Mouse (Mus musculus): ENCODE data around the gene Pigk.
"Not testable (repeated sequence)": the region's sequence is repeated elsewhere in the genome, so short reads cannot be mapped to it uniquely, and the experiment has no call there.

Gene Pigk

DNA sequence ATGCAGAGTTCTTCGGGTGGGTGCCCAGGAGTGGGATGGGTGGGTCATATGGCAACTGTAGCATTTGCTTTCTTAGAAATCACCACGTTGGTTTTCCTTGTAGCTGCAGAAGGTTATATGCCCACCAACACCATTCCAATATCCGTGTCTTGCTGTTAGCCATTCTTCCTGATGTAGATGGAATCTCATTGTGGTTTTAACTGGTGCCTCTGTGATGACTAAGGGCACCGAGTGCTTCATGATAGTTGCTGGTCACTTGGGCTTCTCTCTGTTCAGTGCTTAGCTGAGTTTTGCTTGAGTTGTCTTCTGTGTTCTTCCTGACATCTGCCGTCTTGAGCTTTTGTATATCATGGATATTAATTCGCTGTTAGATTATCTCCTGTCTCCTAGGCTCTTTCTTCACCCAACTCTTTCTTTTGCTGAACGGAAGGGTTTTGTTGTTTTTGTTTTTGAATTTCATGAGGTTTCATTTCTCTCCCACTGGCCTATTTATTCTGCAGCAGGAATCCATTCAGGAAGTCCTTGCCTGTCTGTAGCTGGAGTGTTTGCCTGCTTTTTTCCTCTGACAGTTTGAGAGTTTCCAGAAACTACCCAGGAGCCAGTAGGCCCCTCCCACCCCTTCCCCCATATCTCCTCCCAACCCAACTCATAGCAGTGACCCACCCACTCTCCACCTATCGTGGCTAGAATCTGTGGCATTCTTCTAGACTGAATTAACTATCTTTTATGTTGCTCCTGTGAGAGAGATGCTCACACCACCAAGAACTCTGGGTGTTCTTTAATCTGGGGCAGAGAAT lies 50.8 kb downstream of the Pigk start:
- no peak for DNase-seq (ENCODE audit: low read depth, low spot score)

DNA sequence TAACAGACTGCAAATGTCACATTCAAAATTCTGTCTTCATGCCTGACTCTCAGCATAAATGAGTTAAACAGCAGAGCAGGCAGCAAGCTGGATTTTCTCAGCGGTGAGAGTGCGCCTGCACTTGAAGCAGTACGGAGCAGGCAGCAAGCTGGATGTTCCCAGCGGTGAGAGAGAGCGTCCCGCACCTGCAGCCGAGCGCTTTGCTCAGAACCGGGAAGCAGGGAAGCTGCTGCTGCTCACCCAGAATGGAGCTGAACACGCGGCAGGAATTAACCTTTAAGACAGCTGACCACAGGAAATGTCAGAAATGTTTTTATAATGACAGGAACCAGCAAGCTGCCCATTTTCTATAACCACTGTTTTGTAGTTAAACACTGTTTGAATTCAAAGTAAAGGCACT lies 53.6 kb downstream of the Pigk start:
- DNase-seq (ENCODE audit: low read depth, low spot score) = no peak

GRCm38 (mm10) chr3:152770056-152770455 lies 56.2 kb downstream of the Pigk start:
- no peak for DNase-seq (ENCODE audit: low read depth, low spot score)

- DNase-seq (ENCODE audit: low read depth, low spot score) = no peak
Measured at GRCm38 (mm10) chr3:152776363-152776762, 62.5 kb downstream of the Pigk start.

GRCm38 (mm10) chr3:152776872-152777540 lies 63.1 kb downstream of the Pigk start:
- no peak for DNase-seq (ENCODE audit: low read depth, low spot score)

- DNase-seq (ENCODE audit: low read depth, low spot score) = no peak
Measured at GRCm38 (mm10) chr3:152779819-152780218, 65.9 kb downstream of the Pigk start.

- peak; percentile 68 for DNase-seq (ENCODE audit: low read depth, low spot score)
Measured at GRCm38 (mm10) chr3:152783792-152784191, 69.9 kb downstream of the Pigk start.

DNA sequence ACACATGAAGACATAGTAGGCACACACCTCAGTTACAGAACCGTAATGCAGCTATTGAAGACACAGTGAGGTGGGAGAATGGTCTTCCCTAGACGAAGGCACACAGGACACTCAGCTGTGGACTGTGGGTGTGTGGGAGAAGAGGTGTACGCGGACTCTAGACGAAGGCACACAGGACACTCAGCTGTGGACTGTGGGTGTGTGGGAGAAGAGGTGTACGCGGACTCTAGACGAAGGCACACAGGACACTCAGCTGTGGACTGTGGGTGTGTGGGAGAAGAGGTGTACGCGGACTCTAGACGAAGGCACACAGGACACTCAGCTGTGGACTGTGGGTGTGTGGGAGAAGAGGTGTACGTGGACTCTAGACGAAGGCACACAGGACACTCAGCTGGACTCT lies 70.5 kb downstream of the Pigk start:
- not testable (repeated sequence) for DNase-seq (ENCODE audit: low read depth, low spot score)

- not testable (repeated sequence) for DNase-seq (ENCODE audit: low read depth, low spot score)
Measured at GRCm38 (mm10) chr3:152788301-152788953, 74.5 kb downstream of the Pigk start.

- DNase-seq (ENCODE audit: low read depth, low spot score) = peak; percentile 26
Measured at GRCm38 (mm10) chr3:152792601-152793000, 78.7 kb downstream of the Pigk start.

DNA sequence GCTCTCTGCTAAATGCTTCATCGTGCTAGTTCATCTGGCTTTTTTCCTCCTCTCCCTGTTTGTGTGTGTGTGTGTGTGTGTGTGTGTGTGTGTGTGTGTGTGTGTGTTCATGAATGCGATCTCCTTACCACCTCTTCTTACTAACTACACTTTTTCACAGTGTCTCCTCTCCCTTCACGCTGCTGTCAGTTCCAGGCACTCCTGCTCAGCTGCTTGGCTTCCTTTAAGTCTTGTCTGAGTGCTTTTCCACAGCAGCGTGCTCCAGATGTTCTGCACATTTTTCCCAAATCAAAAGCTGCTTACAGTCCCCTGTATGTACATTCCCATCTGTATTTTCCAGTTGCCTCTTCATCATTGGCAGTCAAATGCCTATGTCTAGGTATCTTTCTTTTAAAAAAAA lies 79.1 kb downstream of the Pigk start:
- no peak for DNase-seq (ENCODE audit: low read depth, low spot score)

DNA sequence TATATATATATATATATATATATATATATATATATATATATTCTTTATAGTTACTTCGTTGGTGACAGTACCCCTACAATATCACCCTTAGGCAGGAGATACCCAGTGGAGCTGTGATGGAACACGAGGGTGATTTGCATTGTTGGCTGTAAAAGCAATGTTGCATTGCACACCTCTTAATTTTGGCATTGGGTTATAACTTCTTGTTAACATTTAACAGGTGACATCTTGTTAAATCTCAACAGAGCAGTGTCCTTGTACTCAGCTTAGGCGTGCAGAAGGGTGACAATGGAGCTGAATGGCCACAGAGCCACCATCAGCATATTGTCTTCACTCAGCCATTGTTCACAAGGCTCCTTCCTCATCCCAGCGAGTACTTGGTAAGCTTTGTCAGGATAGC lies 82.3 kb downstream of the Pigk start:
- no peak for DNase-seq (ENCODE audit: low read depth, low spot score)

DNA sequence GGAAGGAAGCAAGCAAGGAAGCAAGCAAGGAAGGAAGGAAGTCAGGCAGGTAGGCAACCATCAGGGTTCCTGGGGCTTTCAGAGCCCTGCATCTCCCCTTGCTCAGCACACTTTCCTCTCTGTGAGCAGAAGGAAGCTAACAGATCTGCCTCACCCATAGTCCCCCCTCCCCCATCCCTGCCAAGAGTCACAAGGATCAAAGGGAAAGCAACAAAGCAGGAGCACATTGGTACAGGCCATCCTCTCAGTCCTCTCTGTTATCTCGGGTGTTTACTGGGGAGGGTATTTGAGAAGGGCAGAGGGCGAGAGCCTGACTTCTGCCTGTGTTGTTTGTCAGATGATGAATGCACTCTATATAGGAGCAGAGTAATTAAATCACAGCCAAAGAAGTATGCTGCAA lies 83.5 kb downstream of the Pigk start:
- no peak for DNase-seq (ENCODE audit: low read depth, low spot score)

DNA sequence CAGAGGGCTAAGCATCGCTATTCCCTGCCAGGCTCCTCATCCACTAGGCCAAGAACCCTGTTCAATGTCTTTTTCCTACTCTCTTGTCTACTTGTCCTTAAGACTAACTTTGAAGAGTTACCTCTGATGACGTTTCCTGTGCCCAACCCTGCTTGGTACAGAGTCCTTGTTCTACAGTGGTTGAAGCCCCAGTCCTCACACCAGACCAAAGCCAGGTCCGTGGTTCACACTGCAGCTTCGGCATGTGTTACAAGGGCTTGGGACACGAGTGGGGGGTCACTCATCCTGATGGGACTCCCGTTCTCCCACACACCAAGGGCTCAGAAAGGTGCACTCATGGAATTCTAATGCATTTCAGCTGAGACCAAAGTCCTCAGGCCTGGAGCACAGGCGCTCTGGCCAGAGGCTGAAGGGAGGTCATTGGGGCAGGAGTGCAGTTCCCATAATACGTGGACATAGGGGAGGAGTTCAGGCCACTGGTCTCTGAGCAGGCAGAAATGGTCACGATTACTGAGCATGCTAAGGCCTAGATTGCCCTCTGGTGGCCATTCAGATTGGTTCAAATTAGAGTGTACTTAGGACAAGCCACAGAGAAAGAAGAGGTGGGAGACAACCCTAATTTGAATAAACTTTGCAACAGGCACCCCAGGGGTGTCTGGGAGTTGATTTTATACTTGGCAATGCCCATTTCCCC lies 86.0 kb downstream of the Pigk start:
- DNase-seq (ENCODE audit: low read depth, low spot score) = peak; percentile 32

DNA sequence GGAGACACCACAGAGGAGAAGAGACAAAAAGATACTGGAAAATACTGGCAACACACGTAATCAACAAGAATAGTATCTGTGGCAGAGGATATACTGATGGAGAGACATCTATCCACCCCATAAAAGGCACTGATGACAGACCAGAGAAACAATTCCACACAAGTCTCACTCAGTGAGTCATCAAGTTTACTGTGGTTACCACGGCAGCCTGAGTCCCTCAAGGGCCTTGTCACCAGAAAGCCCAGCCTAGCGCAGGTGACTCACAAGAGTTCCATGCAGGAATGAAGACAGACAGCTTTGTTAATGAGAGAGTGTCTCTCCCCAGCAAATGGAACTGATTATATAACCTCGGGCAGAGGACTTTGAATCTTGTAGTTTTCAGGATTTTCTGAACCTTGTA lies 100.0 kb downstream of the Pigk start:
- no peak for DNase-seq (ENCODE audit: low read depth, low spot score)

DNA sequence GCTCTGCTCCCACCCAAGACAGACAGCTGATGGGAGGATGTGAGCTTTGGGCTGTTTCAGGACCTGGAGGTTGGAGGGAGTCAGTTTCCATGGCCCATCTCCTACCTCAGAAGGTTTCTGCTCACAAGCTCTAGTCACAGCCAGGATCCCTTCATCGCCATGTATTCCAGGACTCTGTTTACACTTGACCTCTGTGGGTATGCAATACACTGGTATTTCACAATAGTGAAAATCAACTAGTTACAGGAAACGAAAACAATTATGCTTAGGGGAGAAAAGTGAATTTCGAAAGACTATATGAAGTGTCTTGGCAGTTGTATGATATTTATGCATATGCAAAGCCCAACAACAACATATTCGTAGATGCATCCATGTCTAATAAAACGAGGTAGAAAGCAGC lies 101.2 kb downstream of the Pigk start:
- no peak for DNase-seq (ENCODE audit: low read depth, low spot score)

GRCm38 (mm10) chr3:152820406-152820805 lies 106.5 kb downstream of the Pigk start:
- no peak for DNase-seq (ENCODE audit: low read depth, low spot score)

DNA sequence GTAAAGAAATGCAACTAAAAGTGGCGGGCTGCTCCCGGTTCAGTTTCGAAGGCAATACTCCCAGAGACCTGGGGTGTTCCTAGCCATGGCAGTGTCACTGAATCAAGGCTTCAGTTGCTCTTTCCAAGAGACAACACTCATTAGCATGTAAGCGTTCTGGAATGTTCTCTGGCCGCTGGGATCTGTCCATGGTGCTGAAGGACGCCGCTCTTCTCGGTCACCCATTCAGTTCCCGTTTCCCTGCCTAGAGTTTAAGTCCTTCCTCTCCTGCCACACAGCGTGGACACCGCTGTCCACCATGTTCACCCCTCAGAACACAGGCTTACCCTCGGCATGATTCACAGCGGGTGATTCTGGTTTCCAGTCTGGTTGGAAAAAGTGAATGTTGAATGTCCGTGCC lies 107.3 kb downstream of the Pigk start:
- peak; percentile 17 for DNase-seq (ENCODE audit: low read depth, low spot score)

DNA sequence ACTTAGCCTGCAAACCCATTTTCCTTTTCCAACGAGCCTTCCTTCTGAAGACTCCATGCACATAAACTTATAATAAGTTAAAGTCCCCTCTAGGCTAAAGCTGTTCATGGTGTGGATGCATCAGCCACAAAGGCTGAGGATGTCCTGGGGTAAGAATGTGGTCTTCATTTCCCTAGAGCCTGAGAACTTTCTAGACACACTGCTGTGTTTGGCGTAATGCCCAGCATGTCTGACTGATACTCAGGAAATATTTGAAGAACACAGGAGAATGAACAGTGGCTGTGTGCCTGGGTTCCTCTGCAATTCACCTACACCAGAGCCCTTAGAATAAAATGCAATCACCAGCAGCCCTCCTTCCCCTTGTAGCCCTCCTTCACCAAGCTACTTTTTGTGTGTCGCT lies 117.5 kb downstream of the Pigk start:
- DNase-seq (ENCODE audit: low read depth, low spot score) = no peak

DNA sequence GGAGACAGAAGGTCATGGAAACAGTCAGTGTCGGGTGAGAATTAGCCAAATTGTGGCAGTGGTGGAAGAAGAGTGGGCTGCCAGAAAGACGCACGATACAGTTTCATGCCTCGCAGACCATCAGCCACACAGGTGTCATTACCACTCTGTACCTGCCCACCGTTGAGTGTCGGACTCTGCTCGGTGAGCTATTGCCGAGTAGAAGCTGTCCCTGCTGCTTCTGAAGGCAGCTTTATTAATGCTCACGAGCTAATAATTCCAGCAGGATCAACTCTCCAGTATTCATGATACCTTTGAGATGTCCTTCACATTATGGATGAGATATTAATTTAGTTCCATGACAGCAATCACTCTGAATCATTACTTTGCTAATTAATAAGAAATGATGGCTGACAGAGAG lies 118.1 kb downstream of the Pigk start:
- no peak for DNase-seq (ENCODE audit: low read depth, low spot score)

DNA sequence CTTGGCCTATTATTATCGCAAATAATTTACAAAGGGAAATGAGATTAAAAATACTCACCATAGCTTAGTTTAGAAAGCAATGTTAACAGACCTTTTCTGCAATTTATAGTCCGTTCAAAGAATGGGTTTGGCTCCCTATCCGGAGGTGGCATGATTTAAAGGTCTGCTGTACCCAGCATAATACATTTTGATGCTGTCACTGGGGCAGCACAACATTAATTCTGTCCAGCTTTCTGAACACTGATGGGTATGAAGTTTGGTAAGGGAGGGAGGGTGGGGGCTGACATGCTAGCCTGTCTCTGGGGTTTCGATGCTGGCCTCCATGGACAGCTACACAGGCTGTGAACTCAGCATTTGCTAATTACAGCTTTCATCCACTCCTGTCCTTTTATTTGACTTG lies 118.5 kb downstream of the Pigk start:
- DNase-seq (ENCODE audit: low read depth, low spot score) = no peak

GRCm38 (mm10) chr3:152837407-152837806 lies 123.5 kb downstream of the Pigk start:
- DNase-seq (ENCODE audit: low read depth, low spot score) = no peak
